Comparison of ENCODE assay signal across 8 mouse cellular contexts in the genomic region with DNA sequence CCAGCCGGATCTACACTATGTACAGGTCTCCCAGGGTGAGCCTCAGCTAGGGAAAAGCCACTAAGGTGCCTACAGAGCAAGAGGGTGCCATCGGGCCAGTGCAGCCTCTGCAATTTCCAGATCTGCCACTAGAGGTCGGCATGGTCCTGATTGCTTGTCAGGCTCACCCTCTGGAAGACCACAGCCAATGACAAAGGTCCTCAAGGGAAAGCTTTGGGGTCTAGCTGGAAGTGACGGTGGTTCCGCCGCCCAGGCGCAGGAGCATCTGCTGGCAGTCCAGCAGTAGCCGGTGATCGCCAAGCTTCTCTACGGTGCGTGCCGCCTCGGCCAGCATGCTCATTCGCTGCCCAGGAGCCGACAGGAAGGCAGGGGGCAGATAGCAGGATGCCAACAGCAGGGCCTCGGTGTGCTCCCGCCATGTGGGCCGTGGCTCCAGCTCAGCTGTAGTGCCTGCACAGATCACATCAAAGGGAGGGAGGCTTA. TPM values are rescaled to one million over a fixed set of nuclear protein-coding genes. Genes with fewer than 3 reads are reported as not detected.
A peak's percentile ranks its signal among the peaks of the same experiment; 100 is the strongest.
DNase-seq lines count a peak whose midpoint lies in the region; ATAC-seq lines count a peak whose summit lies in the region.

No protein-coding gene starts in this region.

- ATAC-seq in hindbrain, embryonic 13.5 days (ENCODE audit: low FRiP score): peak; percentile 68

- H3K9me3 ChIP-seq in hindbrain, embryonic 13.5 days: peaks cover 3% of the 10 kb centered on the region; the same call in 1 of the 2 replicates

- peak overlapping the region; percentile 34 for H3K4me2 ChIP-seq in hindbrain, embryonic 13.5 days

- no peak overlapping the region for H3K4me3 ChIP-seq in hindbrain, embryonic 13.5 days

- 7% methylated on average over 18 of the region's 18 CpGs for WGBS in hindbrain, embryonic 13.5 days

- H3K4me1 ChIP-seq in hindbrain, embryonic 13.5 days (replicated peaks): peaks cover 36% of the 10 kb centered on the region

- peak overlapping the region; percentile 92 for H3K27ac ChIP-seq in hindbrain, embryonic 13.5 days

- no peaks in the 10 kb centered on the region for H3K27me3 ChIP-seq in hindbrain, embryonic 13.5 days

- peaks cover 89% of the 10 kb centered on the region for H3K36me3 ChIP-seq in hindbrain, embryonic 13.5 days

- DNase-seq in R1 (ENCODE audit: low read depth, low spot score): peak; percentile 89
- DNase-seq in cerebellum, postnatal 25 days: peak; percentile 97 to 98
- DNase-seq in frontal cortex, postnatal 25 days (ENCODE audit: low spot score in 2 of 2): peak; percentile 96 to 97
- peak; percentile 94 to 96 for DNase-seq in layer of hippocampus, postnatal 14 days (ENCODE audit: low spot score in 2 of 2)
- DNase-seq in lung, postnatal 10 days: peak; percentile 94
- DNase-seq in retina, adult 2 months (ENCODE audit: low read depth, low spot score): peak; percentile 73
- DNase-seq in thymus, postnatal 25 days: peak; percentile 95

- H3K9ac ChIP-seq in hindbrain, embryonic 13.5 days: peak overlapping the region; percentile 62

RNA-seq across cellular contexts. Expression of a gene that starts 22.6 kb away (rescaled TPM):
- polyA plus RNA-seq in hindbrain, embryonic 13.5 days (2015; fragmentation: Nextera tagmentation; extraction: Ambion mirVana): 38.2 and 43.9 TPM in 2 replicates
- total RNA-seq in layer of hippocampus, postnatal 14 days (2021): 10 to 100 TPM; 53.2 to 55.2 TPM
